Mouse (Mus musculus): Measurements from ENCODE around the gene Exoc2.

- no peak for TF ChIP-seq CTCF (IDR thresholded peaks at IDR 0.05; ENCODE audit: low read depth)
- TF ChIP-seq EP300 (optimal IDR thresholded peaks at IDR 0.05) = no peak
These were observed 20.3 kb downstream of the Exoc2 start for GRCm38 (mm10) chr13:30953580-30953979.
